Mouse (Mus musculus): Measurements from ENCODE around the gene Mob2. TPM values are rescaled to one million over a fixed set of nuclear protein-coding genes. Genes with fewer than 3 reads are reported as not detected.

Mob2 gene
- polyA plus RNA-seq (2017; shearing (Covaris generic)) = 10 to 100 TPM; 67.3 to 91.7 TPM

GRCm38 (mm10) chr7:142060931-142061565 is at the start of gene Mob2:
Mob2 (minus strand) TSS chr7:142061065.

GRCm38 (mm10) chr7:142095183-142095931 is 34.5 kb upstream of the Mob2 start, which contains the start of gene Dusp8:
Dusp8 (minus strand) TSS chr7:142095843.

Other genes with a start within 250 kb of the Mob2 start
- under 1 TPM in 1 of 2 experiments, not detected in 1; 0.12 TPM for gene Muc5b, start 222.0 kb downstream of the Mob2 start, polyA plus RNA-seq (2017; shearing (Covaris generic))
- 10 to 100 TPM; 41.9 to 42.3 TPM for gene Tollip, start 142.6 kb downstream of the Mob2 start, polyA plus RNA-seq (2017; shearing (Covaris generic))
- gene Brsk2, start 111.3 kb downstream of the Mob2 start, polyA plus RNA-seq (2017; shearing (Covaris generic)) = under 1 TPM in 1 of 2 experiments, not detected in 1; 0.17 TPM
- gene Dusp8, start 34.8 kb upstream of the Mob2 start, polyA plus RNA-seq (2017; shearing (Covaris generic)) = under 1 TPM in 1 of 2 experiments, not detected in 1; 0.13 TPM
- gene Gm45618, start 59.7 kb upstream of the Mob2 start, polyA plus RNA-seq (2017; shearing (Covaris generic)) = not detected
- not detected for gene Gm39115, start 75.0 kb upstream of the Mob2 start, polyA plus RNA-seq (2017; shearing (Covaris generic))
- not detected for gene Gm45337, start 83.5 kb upstream of the Mob2 start, polyA plus RNA-seq (2017; shearing (Covaris generic))
- gene Gm29735, start 96.0 kb upstream of the Mob2 start, polyA plus RNA-seq (2017; shearing (Covaris generic)) = not detected
- gene Gm4553, start 104.7 kb upstream of the Mob2 start, polyA plus RNA-seq (2017; shearing (Covaris generic)) = under 1 TPM in 1 of 2 experiments, not detected in 1; 0.75 TPM
- gene Krtap5-2, start 114.9 kb upstream of the Mob2 start, polyA plus RNA-seq (2017; shearing (Covaris generic)) = under 1 TPM in 1 of 2 experiments, not detected in 1; 0.20 TPM
- not detected for gene Gm10153, start 129.3 kb upstream of the Mob2 start, polyA plus RNA-seq (2017; shearing (Covaris generic))
- gene Krtap5-3, start 140.3 kb upstream of the Mob2 start, polyA plus RNA-seq (2017; shearing (Covaris generic)) = not detected
- not detected for gene Gm7579, start 150.8 kb upstream of the Mob2 start, polyA plus RNA-seq (2017; shearing (Covaris generic))
- not detected for gene Krtap5-5, start 168.9 kb upstream of the Mob2 start, polyA plus RNA-seq (2017; shearing (Covaris generic))
- gene Gm40460, start 180.0 kb upstream of the Mob2 start, polyA plus RNA-seq (2017; shearing (Covaris generic)) = not detected
- not detected for gene Gm2431, start 197.3 kb upstream of the Mob2 start, polyA plus RNA-seq (2017; shearing (Covaris generic))
- not detected for gene Gm4559, start 213.3 kb upstream of the Mob2 start, polyA plus RNA-seq (2017; shearing (Covaris generic))
- gene Krtap5-1, start 236.1 kb upstream of the Mob2 start, polyA plus RNA-seq (2017; shearing (Covaris generic)) = not detected
- gene Krtap5-4, start 242.5 kb upstream of the Mob2 start, polyA plus RNA-seq (2017; shearing (Covaris generic)) = not detected